Mouse (Mus musculus) limb, embryonic 12.5 days (tissue): ENCODE measurements around the gene Neu2. TPM values are rescaled to one million over a fixed set of nuclear protein-coding genes. Genes with fewer than 3 reads are reported as not detected.

Source experiments
- ATAC-seq: fragments of 200-750 bp; cut with Nextera tagmentation; 2 replicates; pipeline ENCODE4 v1.8.0; 2017; ENCODE audit warnings: low read depth, moderate TSS enrichment; ENCODE audit not compliant: insufficient number of reproducible peaks, insufficient read depth, low FRiP score, low TSS enrichment
- H3K27ac ChIP-seq: fragments of 300-500 bp; sonication (generic); 2 replicates; pipeline ENCODE4 v1.5.1; 2016; ENCODE audit warnings: mild to moderate bottlenecking, moderate library complexity
- H3K27me3 ChIP-seq: fragments of 300-500 bp; sonication (generic); 2 replicates; pipeline ENCODE4 v1.6.1; 2016; ENCODE audit warnings: mild to moderate bottlenecking, moderate library complexity
- H3K36me3 ChIP-seq: fragments of 300-500 bp; sonication (generic); 2 replicates; pipeline ENCODE4 v1.6.1; 2016; ENCODE audit warnings: mild to moderate bottlenecking, moderate library complexity
- H3K4me1 ChIP-seq: fragments of 300-500 bp; sonication (generic); replicated peaks from 2 replicates; pipeline ENCODE4 v1.6.1; 2016
- H3K4me2 ChIP-seq: fragments of 300-500 bp; sonication (generic); 2 replicates; pipeline ENCODE4 v1.6.1; 2016; ENCODE audit warnings: mild to moderate bottlenecking, moderate library complexity
- H3K4me3 ChIP-seq: fragments of 300-500 bp; sonication (generic); replicated peaks from 2 replicates; pipeline ENCODE4 v1.5.1; 2016; ENCODE audit warnings: mild to moderate bottlenecking
- H3K9ac ChIP-seq: fragments of 300-500 bp; sonication (generic); replicated peaks from 2 replicates; pipeline ENCODE4 v1.6.1; 2016; ENCODE audit warnings: mild to moderate bottlenecking, moderate library complexity
- H3K9me3 ChIP-seq: fragments of 300-500 bp; sonication (generic); 2 replicates; pipeline ENCODE4 v1.6.1; 2016; ENCODE audit warnings: mild to moderate bottlenecking, moderate library complexity
- WGBS: fragments of 180-500 bp; shearing (Covaris S2); methylation state at CpG from one replicate; pipeline ENCODE4 v1.1.7; 2016; 5-methylcytosine and 5-hydroxymethylcytosine counted together
- polyA plus RNA-seq: library from polyadenylated mRNA; unstranded; fragments of >200 nt; fragmentation: Nextera tagmentation; extraction: Ambion mirVana; gene quantifications from 2 replicates; pipeline ENCODE4 v1.2.1, GENCODE M21; 2016

The Neu2 gene
- polyA plus RNA-seq, 1 experiment from 2014 or later, result 0.18 TPM

GRCm38 (mm10) chr1:87537008-87537407, 27.3 kb downstream of the Neu2 start:
- H3K4me3 ChIP-seq, result no peak overlapping the region
- H3K36me3 ChIP-seq, result no peaks in the 10 kb centered on the region
- no peaks in the 10 kb centered on the region for H3K9me3 ChIP-seq
- H3K4me1 ChIP-seq, result no peaks in the 10 kb centered on the region
- no peak overlapping the region for H3K27ac ChIP-seq
- no peak overlapping the region for H3K4me2 ChIP-seq
- H3K27me3 ChIP-seq, result no peaks in the 10 kb centered on the region
- ATAC-seq, result no peak
- 96% methylated on average over 1 of the region's 1 CpGs for WGBS
- no peak overlapping the region for H3K9ac ChIP-seq

DNA sequence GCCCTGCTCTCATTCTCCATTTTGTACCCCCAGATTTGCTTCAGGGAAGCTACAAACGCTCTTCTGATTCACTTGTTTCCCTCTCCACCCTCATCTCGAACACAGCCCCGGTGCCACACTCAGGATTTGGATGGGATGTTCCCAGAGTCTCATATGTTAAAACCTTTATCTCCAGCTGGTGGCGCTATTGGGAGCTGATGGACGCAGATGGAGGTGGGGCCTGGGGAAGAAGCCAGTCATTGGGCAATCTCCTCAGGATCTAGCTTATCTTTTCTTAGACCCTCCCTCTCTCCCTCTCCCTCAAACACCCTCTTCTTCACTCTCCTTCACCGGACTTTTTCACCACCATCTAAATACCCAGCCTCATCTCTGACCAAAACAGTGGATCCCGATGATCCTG, 31.9 kb downstream of the Neu2 start:
- H3K27ac ChIP-seq, result no peak overlapping the region
- H3K4me2 ChIP-seq, result no peak overlapping the region
- no peaks in the 10 kb centered on the region for H3K4me1 ChIP-seq
- H3K9ac ChIP-seq, result no peak overlapping the region
- ATAC-seq, result no peak
- 32% methylated on average over 7 of the region's 7 CpGs for WGBS
- no peaks in the 10 kb centered on the region for H3K27me3 ChIP-seq
- H3K9me3 ChIP-seq, result no peaks in the 10 kb centered on the region
- no peaks in the 10 kb centered on the region for H3K36me3 ChIP-seq
- no peak overlapping the region for H3K4me3 ChIP-seq

GRCm38 (mm10) chr1:87551008-87551407, 41.3 kb downstream of the Neu2 start:
- H3K9me3 ChIP-seq, result no peaks in the 10 kb centered on the region
- H3K9ac ChIP-seq, result no peak overlapping the region
- 92% methylated on average over 3 of the region's 3 CpGs for WGBS
- no peaks in the 10 kb centered on the region for H3K27me3 ChIP-seq
- H3K27ac ChIP-seq, result no peak overlapping the region
- no peaks in the 10 kb centered on the region for H3K36me3 ChIP-seq
- no peak for ATAC-seq
- no peaks in the 10 kb centered on the region for H3K4me1 ChIP-seq
- H3K4me3 ChIP-seq, result no peak overlapping the region
- no peak overlapping the region for H3K4me2 ChIP-seq

- ATAC-seq, result no peak
- Histone ChIP-seq H3K4me3 (no peak overlapping the region), H3K36me3 (no peaks in the 10 kb centered on the region), H3K9me3 (no peaks in the 10 kb centered on the region), H3K4me1 (no peaks in the 10 kb centered on the region), H3K4me2 (no peak overlapping the region), H3K27me3 (no peaks in the 10 kb centered on the region), H3K27ac (no peak overlapping the region), H3K9ac (no peak overlapping the region)
- 80% methylated on average over 1 of the region's 1 CpGs for WGBS
Measured at GRCm38 (mm10) chr1:87553586-87553985, 43.9 kb downstream of the Neu2 start.

DNA sequence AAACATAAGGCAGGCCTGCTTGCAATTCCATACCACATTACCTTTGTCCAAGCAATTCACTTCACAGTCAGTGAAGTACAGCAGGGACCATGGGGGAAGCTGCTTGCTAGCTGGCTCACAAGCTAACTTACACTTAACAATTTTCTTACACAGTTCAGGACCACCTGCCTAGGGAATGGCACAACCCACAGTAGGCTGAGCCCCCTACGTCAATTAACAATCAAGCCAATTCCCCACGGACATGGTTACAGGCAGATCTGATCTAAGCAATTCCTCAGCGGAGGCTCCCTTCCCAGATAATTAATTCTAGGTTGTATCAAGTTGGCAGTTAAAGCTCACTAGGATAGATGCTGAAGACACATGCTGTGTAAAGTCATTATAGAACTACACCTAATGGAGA, 53.3 kb downstream of the Neu2 start:
- 83% methylated on average over 3 of the region's 3 CpGs for WGBS
- no peaks in the 10 kb centered on the region for H3K9me3 ChIP-seq
- peaks cover 8% of the 10 kb centered on the region; the same call in 1 of the 2 replicates for H3K27me3 ChIP-seq
- no peaks in the 10 kb centered on the region for H3K4me1 ChIP-seq
- no peaks in the 10 kb centered on the region for H3K36me3 ChIP-seq
- no peak overlapping the region for H3K27ac ChIP-seq
- no peak for ATAC-seq
- H3K4me2 ChIP-seq, result no peak overlapping the region
- no peak overlapping the region for H3K4me3 ChIP-seq
- no peak overlapping the region for H3K9ac ChIP-seq

DNA sequence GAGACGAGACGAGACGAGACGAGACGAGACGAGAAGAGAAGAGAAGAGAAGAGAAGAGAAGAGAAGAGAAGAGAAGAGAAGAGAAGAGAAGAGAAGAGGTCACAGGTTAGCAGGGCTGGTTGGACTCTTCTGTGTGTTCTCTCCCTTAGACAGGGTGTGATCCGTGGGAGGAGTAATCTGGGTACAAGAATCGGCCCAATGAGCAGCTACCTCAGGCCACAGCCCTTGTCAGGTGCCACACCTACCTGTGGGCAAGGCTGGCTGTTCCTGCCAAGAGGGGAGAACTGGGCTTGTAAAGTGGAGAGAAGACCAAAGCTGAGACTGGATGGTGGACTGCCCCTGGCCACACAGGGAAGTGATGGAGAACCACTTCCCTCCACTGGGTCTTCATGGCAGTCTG, 56.1 kb downstream of the Neu2 start:
- Histone ChIP-seq H3K9me3 (no peaks in the 10 kb centered on the region), H3K4me2 (no peak overlapping the region), H3K36me3 (no peaks in the 10 kb centered on the region), H3K27ac (no peak overlapping the region), H3K9ac (no peak overlapping the region), H3K4me3 (no peak overlapping the region), H3K27me3 (peaks cover 8% of the 10 kb centered on the region; the same call in 1 of the 2 replicates), H3K4me1 (no peaks in the 10 kb centered on the region)
- ATAC-seq, result no peak
- 74% methylated on average over 2 of the region's 8 CpGs for WGBS

DNA sequence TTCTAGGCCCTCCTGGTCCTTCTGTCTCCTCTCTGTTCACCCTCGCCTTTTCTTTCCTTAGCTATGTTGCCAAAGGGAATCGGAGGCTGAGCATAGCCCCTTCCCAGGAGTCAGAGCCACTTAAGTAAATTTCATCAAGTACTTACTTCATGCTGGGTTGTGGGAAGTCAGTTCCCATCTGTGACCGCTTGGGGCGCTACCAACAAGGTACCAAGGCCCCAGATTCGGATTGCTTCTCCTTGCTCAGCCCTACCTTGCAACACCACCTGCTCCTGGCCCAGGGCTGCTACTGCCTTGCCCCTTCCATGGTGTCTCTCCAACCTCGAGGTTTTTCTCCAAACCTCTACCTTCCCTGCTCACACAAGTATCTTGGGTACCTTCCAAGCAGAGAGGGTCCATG, 58.7 kb downstream of the Neu2 start:
- no peaks in the 10 kb centered on the region for H3K9me3 ChIP-seq
- no peak overlapping the region for H3K4me3 ChIP-seq
- no peak for ATAC-seq
- H3K9ac ChIP-seq, result no peak overlapping the region
- H3K27me3 ChIP-seq, result peaks cover 8% of the 10 kb centered on the region; the same call in 1 of the 2 replicates
- no peak overlapping the region for H3K4me2 ChIP-seq
- no peaks in the 10 kb centered on the region for H3K36me3 ChIP-seq
- H3K4me1 ChIP-seq, result no peaks in the 10 kb centered on the region
- 43% methylated on average over 6 of the region's 6 CpGs for WGBS
- no peak overlapping the region for H3K27ac ChIP-seq

- H3K27me3 ChIP-seq, result no peaks in the 10 kb centered on the region; the same call in 1 of the 2 replicates
- no peak overlapping the region for H3K4me3 ChIP-seq
- no peaks in the 10 kb centered on the region for H3K9me3 ChIP-seq
- H3K9ac ChIP-seq, result no peak overlapping the region
- H3K4me2 ChIP-seq, result no peak overlapping the region
- H3K27ac ChIP-seq, result no peak overlapping the region
- WGBS, result 75% methylated on average over 5 of the region's 5 CpGs
- H3K36me3 ChIP-seq, result no peaks in the 10 kb centered on the region
- no peak for ATAC-seq
- peaks cover 8% of the 10 kb centered on the region for H3K4me1 ChIP-seq
Measured at GRCm38 (mm10) chr1:87573261-87573660, 63.6 kb downstream of the Neu2 start.

DNA sequence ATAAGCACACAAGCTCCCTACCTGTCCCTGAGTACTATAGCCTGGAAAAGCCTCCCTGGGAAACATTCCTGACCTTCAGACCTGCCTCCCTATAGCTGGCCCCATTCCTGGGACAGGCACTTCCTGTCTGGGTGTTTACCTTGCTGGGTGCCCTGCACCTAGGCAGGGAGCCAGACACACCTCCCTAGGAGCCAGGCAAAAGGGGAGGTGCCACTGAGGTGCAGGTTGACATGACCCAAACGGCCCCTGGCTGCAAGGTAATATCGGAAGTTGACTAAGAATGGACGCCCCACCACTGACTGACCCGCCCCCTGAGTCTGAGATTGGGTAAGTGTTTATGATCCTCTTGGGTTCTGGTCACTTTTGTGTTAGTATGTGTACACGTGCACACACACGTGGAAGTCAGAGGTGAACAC, 64.1 kb downstream of the Neu2 start, which contains the start of gene Ngef:
Gene Ngef, minus strand, starts transcription at position 71 of the 416 bp plus-strand sequence.
- H3K27me3 ChIP-seq, result no peaks in the 10 kb centered on the region
- H3K4me1 ChIP-seq, result peaks cover 8% of the 10 kb centered on the region
- ATAC-seq, result no peak
- H3K4me2 ChIP-seq, result no peak within 1 kb of the TSS
- H3K4me3 ChIP-seq, result no peak within 1 kb of the TSS
- 63% methylated on average over 6 of the region's 6 CpGs for WGBS
- no peak within 1 kb of the TSS for H3K27ac ChIP-seq
- no peaks in the 10 kb centered on the region for H3K36me3 ChIP-seq
- H3K9ac ChIP-seq, result no peak within 1 kb of the TSS
- H3K9me3 ChIP-seq, result no peaks in the 10 kb centered on the region

- 55% methylated on average over 6 of the region's 6 CpGs for WGBS
- no peak for ATAC-seq
- H3K27ac ChIP-seq, result no peak overlapping the region
- H3K27me3 ChIP-seq, result no peaks in the 10 kb centered on the region
- H3K4me2 ChIP-seq, result no peak overlapping the region
- no peaks in the 10 kb centered on the region for H3K9me3 ChIP-seq
- H3K36me3 ChIP-seq, result no peaks in the 10 kb centered on the region
- H3K4me1 ChIP-seq, result peaks cover 8% of the 10 kb centered on the region
- H3K9ac ChIP-seq, result no peak overlapping the region
- no peak overlapping the region for H3K4me3 ChIP-seq
Measured at GRCm38 (mm10) chr1:87574353-87574752, 64.7 kb downstream of the Neu2 start.

DNA sequence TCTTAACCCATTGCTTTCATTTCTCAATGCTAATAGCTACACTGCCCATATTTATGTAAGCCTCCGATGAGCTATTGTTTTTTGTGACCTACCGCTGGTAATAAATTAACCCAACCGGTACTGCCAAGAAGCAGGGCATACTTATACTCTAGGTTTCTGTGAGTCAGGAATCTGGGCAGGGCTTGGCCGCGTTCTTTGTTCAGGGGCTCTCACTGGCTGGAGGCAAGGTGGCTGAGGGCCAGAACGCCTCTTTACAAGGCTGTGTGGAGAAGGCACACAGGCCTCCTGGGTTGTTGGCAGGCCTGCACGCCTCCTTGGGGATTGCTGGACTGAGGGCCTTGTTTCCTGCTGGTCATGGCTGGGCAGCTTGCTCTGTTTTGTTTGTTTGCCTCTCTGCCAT, 65.1 kb downstream of the Neu2 start:
- Histone ChIP-seq H3K27me3 (no peaks in the 10 kb centered on the region), H3K36me3 (no peaks in the 10 kb centered on the region), H3K27ac (no peak overlapping the region), H3K4me1 (peaks cover 8% of the 10 kb centered on the region), H3K4me3 (no peak overlapping the region), H3K9ac (no peak overlapping the region), H3K4me2 (no peak overlapping the region), H3K9me3 (no peaks in the 10 kb centered on the region)
- no peak for ATAC-seq
- 66% methylated on average over 7 of the region's 7 CpGs for WGBS

DNA sequence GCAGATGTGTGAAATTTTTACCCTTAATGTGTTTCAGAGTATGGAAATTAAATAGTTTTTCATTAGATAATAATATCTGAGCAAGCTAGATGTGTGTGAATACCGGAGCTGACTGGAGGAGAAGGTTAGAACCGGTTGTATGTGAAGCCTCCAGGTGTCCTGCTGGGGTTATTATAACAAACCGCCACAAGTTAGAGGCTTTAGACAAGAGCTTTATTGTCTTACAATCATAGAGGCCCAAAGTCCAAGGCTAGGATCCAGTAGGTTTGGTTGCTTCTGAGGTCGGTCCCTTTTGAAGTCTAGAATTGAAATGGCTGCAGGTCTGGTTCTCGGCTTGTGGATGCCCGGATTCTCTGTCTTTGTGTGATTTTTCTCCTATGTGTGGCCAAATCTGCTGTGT, 69.3 kb downstream of the Neu2 start:
- Histone ChIP-seq H3K27me3 (no peaks in the 10 kb centered on the region; the same call in 1 of the 2 replicates), H3K27ac (no peak overlapping the region), H3K36me3 (no peaks in the 10 kb centered on the region), H3K4me2 (no peak overlapping the region), H3K4me3 (no peak overlapping the region), H3K9me3 (no peaks in the 10 kb centered on the region), H3K4me1 (peaks cover 3% of the 10 kb centered on the region; the same call in 1 of the 2 replicates), H3K9ac (no peak overlapping the region)
- no peak for ATAC-seq
- 87% methylated on average over 6 of the region's 6 CpGs for WGBS
